Mouse (Mus musculus) inflammation-experienced regulatory T-cells, adult 6 months (primary cell): Measurements from ENCODE around the gene Eif2b3. TPM values are rescaled to one million over a fixed set of nuclear protein-coding genes. Genes with fewer than 3 reads are reported as not detected.

ENCODE experiments used
- ATAC-seq: one replicate; pipeline ENCODE4 v1.8.0; 2017
- polyA plus RNA-seq, 3 experiments: library from polyadenylated mRNA; unstranded; fragments of 100-300 nt; shearing (Covaris generic); gene quantifications; one replicate each; pipeline ENCODE4 v1.2.1; 2017

Gene Eif2b3
- polyA plus RNA-seq, 3 experiments from 2014 or later, result 26.8 to 42.3 (median 40.3) TPM

DNA sequence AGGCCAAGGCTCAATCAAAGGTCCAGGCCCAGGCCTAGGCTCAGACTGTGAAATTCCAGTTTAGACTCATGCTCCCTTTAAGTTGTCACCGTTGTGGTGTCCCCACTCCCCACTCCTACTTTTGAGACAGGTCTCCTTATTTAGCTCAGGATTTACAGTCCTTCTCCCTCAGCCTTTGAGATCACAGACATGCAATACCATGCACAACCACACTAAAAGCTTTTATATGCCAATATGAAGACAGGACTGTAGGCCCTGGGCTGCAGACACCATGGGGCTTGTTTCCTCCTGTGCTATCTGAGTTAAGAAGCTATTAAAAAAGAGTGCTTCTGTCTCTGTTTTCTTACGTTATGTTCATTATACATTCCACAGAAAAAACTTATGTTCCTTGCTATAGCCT is 1.5 kb upstream of the Eif2b3 start:
- no peak for ATAC-seq

GRCm38 (mm10) chr4:117018327-117018726 is 875 bp upstream of the Eif2b3 start:
- no peak for ATAC-seq

DNA sequence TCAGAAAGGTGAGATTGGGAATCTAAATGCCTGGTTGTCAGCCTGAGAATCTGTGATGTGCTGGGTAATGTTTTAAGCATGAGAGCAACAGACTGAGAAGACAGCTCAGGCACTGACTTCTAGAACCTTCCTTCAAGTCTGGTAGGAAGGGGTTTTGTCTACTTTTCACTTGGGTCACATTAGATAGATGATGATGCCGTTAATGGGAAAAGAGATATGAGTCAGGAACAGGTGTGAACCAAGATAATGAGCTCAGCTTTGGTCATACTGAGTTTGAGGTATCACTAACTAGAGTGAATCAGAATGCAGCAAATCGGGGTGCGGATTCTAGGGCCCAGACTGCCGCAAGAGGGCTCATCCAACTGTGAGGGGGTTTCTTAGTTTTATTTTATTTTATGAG is 4.3 kb downstream of the Eif2b3 start:
- no peak for ATAC-seq

DNA sequence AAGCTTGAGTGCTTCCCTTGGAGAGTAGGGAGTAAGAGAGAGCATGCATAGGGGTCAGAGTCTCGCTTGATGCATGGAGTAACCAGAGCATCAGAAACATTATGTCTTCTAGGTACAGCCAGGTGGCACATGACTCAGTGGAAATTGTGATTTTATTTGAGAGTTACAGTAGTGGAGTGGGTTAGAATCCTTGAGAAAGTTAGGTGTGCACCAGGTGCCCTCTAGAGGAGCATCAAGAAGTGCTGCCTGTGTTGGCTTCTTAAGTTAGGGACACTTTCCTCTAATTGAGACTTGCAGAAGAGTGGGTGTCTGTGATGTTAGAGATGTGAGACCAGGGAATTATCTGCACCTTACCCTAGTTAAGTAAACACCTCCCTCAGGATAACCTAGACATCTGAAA is 11.9 kb downstream of the Eif2b3 start:
- no peak for ATAC-seq

GRCm38 (mm10) chr4:117039925-117040687 is 20.9 kb downstream of the Eif2b3 start:
- ATAC-seq, result no peak

DNA sequence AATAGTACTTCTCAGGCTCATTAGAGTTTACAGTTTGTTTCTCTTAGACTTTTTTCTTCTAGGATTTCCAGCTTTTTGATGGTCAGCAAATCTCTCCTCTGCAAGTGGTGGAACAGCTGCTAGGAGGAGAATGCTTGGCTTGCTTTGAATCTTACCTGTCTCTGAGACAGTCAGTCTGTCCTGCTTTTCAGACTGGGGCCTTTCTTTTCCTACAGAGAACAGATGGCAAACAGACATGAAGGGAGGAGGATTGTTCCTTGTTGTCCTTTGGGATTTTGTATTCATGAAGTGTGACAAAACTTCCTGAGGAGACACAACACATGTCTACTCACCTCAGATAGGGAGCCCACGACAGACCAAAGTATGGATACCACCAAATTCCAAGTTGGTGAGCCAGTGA is 21.6 kb downstream of the Eif2b3 start:
- ATAC-seq, result no peak

DNA sequence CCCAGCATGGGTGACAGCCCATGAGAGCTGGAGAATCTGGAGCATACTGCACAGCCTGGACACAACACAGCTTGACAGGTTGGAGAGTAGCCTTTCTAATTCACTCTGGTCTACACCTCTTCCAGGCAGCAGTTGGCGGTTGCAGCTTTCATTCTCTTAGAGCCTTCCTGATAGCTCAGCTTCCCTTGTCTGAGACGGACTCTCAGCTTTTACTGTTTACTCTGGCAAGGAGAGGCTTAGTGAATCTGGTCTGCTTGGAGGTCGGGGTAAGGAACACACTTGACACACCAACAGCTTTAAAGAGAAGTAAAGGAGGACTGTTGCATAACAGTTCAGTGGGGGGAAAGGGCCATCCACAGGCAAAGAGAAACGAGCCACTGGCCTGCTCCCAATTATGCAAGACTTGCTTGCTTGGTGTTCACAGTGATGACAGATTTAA is 22.1 kb downstream of the Eif2b3 start:
- no peak for ATAC-seq

GRCm38 (mm10) chr4:117048836-117049235 is 29.6 kb downstream of the Eif2b3 start:
- ATAC-seq, result no peak

DNA sequence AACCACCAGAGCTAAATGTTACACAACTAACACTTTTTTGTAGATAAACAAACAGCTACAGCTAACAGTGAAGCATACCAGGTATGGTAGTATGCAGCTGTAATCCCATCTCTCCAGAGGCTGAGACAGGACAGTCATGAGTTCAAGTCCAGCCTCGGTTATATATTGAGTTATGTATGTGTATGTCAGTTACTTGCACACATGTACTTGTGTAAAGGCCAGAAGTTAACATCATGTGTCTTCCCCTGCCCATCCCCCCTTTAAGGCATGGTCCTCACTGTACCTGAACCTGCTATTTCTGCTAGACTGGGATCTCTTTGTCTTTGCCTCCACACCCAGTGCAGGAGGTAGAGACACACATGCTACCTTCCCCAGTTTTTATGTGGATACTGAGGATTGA is 30.3 kb downstream of the Eif2b3 start:
- no peak for ATAC-seq

- no peak for ATAC-seq
Observed at GRCm38 (mm10) chr4:117052626-117053025, 33.4 kb downstream of the Eif2b3 start.

DNA sequence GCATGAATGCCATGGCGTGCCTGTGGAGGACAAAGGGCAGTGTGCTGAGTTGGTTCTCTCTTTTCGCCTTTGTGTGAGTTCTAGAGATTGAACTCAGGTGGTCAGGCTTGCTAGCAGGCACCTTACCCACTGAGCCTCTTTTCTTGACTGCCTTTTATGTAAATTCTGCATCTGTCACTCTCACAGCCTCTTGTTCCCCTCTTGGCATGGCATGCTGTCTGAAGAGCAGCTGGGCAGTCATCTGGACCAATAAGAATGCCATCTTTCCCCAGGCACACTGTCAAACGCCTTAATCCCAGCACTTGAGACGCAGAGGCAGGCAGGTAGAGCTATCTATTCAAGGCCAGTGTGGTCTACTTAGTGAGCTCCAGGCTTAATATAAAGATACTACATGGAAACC is 34.8 kb downstream of the Eif2b3 start:
- ATAC-seq, result no peak

DNA sequence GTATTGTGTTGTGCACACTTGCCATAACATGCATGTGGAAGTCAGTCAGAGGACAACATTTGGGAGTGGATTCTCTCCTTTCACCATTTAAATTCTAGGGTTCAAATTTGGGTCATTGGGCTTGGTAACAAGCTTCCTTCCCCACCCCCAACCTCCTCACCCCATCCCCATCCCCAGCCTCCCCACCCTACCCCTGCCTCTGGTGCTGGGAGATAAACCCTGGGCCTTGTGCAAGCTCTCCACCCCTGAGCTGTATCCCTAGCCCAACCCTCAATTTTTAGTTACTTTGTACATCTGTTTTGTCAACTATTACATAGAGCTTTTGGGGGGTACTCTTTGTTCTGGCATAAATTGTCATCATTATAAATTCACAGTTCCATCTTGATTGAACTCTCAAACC is 36.9 kb downstream of the Eif2b3 start:
- ATAC-seq, result no peak

- ATAC-seq, result no peak
Observed at GRCm38 (mm10) chr4:117056514-117056913, 37.3 kb downstream of the Eif2b3 start.

DNA sequence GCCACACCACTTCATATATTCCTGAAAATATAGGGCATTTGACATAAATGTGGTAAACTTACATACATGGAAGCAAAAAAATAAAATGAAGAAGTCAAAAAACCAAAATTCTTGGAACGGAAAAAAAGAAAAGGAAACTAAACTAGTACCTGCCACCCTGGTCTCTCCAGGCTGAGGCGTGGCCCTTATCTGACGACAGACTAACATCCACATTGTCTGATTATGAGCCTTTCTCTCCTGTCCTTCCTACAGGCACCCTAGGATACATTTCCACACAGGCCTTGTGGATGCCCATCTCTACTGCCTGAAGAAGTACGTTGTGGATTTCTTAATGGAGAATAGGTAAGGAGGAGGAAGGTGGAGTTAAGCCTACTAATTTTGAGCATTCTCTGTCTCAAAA is 39.3 kb downstream of the Eif2b3 start:
- no peak for ATAC-seq

GRCm38 (mm10) chr4:117062700-117063390 is 43.6 kb downstream of the Eif2b3 start:
- no peak for ATAC-seq

DNA sequence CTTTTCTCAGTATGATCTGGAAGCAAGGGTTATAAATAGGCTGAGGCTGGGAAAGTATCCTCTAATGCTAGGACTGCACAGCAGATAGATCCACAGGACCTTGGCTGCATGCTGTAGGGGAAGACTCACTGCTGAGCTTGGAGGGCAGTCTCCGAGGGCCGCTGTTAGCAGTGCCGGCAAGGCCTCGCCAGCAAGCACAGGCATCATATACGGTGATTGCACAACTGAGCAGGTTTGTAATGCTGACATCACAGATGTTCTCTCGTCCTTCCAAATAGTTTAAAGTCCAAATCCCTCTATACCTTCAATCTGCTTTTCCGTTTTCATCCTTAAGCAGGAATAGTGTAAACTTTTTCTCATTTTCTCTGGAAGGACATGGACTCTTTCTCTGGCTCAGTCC is 48.8 kb downstream of the Eif2b3 start:
- no peak for ATAC-seq

DNA sequence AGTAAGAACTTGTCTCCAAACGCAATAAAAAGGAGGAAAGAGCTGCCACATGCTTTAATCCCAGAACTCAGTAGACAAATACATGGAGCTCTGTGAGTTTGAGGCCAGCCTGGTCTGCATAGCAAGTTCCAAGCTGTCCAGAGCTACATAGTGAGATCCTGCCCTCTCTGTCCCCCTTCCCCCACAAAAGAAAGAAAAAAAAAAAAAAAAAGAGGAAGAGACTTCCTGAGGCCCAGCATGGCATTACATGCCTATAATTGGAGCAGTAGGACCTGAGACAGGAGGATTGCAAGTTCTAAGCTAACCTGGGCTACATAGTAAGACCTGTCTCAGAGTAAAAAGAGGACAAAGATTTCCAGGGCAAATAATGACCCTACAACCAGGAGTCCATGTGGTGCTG is 50.4 kb downstream of the Eif2b3 start:
- no peak for ATAC-seq

GRCm38 (mm10) chr4:117070624-117071023 is 51.4 kb downstream of the Eif2b3 start:
- no peak for ATAC-seq

GRCm38 (mm10) chr4:117071183-117071582 is 52.0 kb downstream of the Eif2b3 start:
- ATAC-seq, result no peak

DNA sequence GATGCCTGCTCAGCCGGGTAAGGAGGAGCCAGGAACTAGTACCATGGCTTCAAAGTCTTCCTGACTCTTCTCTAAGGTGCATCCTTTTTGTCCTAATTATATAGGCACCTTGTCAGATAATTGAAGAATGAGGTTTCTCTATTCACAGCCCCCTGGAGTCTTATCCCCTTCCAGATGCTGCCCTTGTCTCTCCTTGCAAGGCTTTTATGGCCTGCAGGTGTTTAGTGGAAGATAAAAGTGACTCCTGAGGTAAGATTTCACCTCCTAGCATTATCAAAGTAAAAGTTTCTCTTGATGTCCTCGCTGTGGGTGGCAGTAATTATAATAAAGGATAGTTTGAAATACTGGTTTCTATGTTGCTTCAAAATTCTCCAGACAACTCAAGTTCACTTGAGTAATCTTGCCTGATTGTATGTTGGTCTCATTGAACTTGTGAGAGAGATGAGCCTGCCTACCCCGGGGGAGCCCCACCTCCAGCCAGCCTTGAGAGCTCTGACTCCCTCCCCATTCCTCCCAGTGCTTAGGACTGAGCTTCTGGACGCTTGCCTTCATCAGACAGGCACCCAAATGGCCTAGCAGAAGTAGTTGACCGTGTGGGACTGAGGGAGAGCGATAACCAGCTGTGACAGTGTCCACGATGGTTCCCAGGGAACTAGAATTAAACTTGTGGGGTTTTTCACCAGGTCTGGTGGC is 68.9 kb downstream of the Eif2b3 start:
- no peak for ATAC-seq

DNA sequence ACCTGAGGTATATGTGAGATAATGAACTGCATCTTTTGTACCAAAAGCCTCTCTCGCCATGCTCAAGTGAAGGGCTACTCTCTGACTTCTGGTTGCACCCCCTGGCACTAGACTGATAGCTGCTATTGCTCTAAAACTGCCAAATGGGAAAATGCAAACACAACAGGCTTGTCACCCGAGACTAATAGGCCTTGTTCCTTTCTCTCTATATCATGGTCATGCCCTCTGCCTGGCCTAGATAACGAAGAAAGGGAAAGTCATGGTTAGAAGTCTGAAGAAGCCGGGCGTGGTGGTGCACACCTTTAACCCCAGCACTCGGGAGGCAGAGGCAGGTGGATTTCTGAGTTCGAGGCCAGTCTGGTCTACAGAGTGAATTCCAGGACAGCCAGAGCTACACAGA is 71.4 kb downstream of the Eif2b3 start:
- no peak for ATAC-seq

DNA sequence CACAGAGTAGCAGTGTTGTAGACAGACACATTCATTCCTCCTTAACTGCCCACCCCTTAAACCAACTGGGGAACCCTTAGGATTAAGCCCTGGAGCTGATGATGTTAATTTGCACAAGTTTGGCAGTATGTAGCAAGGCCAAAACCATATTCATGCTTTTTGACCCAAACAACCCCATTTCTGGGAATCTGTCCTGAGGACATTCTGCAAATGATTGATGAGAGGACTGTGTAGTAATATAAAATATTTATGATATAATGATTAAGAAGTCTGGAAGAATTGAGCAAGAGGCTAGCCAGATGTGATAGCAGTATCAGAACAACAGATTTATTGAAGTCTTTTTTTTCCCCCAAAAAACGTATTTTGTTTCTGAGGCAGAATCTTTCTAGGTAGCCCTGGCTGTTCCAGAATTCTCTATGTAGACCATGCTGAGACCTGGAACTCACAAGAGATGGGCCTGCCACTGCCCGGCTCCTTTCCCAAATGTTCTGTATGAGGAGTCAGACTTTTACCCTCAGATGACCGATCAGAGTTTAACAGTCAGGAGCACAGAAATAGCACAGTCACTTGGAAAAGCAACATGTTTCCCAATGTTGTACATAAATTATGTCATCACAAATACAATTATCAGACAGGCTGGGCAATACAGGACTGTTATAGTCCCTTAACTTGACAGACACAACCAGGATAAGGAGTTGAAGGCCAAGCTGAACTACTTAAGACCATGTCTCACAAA is 75.6 kb downstream of the Eif2b3 start:
- ATAC-seq, result no peak
